Mouse (Mus musculus) CH12.LX (cell line): ENCODE data around the gene Ptpn23. TPM values are rescaled to one million over a fixed set of nuclear protein-coding genes. Genes with fewer than 3 reads are reported as not detected.

Experiments
- DNase-seq: peaks from one replicate; pipeline ENCODE4 v3.0.0-alpha.2; 2013; ENCODE audit errors: extremely low read depth
- H3K27ac ChIP-seq: 2 replicates; pipeline ENCODE4 v1.5.1; 2012; ENCODE audit warnings: low read depth, mild to moderate bottlenecking, control low read depth, moderate library complexity; ENCODE audit not compliant: insufficient read depth
- H3K27me3 ChIP-seq: replicated peaks from 2 replicates; pipeline ENCODE3; 2012; ENCODE audit warnings: inconsistent platforms
- H3K36me3 ChIP-seq, 2 experiments: replicated peaks in 1 of 2; 2 replicates each; pipeline versions ENCODE3 to v1.6.1; 2012; ENCODE audit warnings: inconsistent platforms in 1 of 2, low read length in 1 of 2, mild to moderate bottlenecking in 1 of 2, mixed read lengths in 1 of 2, moderate library complexity in 1 of 2; ENCODE audit not compliant: control insufficient read depth in 1 of 2, insufficient read depth in 1 of 2
- H3K4me1 ChIP-seq, 2 experiments: 2 replicates each; pipeline ENCODE4 v1.6.1; 2012; ENCODE audit warnings: inconsistent platforms in 1 of 2, moderate library complexity in 1 of 2; ENCODE audit not compliant: insufficient read depth in 2 of 2, control insufficient read depth in 1 of 2
- H3K4me2 ChIP-seq: 2 replicates; pipeline ENCODE4 v1.6.1; 2012; ENCODE audit warnings: low read depth, mild to moderate bottlenecking, control low read depth; ENCODE audit not compliant: poor library complexity, insufficient read depth, severe bottlenecking
- H3K4me3 ChIP-seq, 3 experiments: fragments of 150-350 bp in 1 of 3; sonication (generic) in 1 of 3; replicated peaks in 1 of 3; 2 replicates each; pipeline versions ENCODE3 to v1.5.1; 2011 to 2012; ENCODE audit warnings: low read depth in 2 of 3, low read length in 2 of 3, mild to moderate bottlenecking in 2 of 3, moderate library complexity in 2 of 3, control low read depth in 1 of 3, improper control_type of control experiment in 1 of 3, inconsistent platforms in 1 of 3, mixed read lengths in 1 of 3; ENCODE audit not compliant: poor library complexity in 1 of 3
- H3K79me2 ChIP-seq: replicated peaks from 2 replicates; pipeline ENCODE4 v1.6.1; 2012; ENCODE audit warnings: mild to moderate bottlenecking, moderate library complexity; ENCODE audit not compliant: control insufficient read depth, poor library complexity, insufficient read depth, severe bottlenecking; ENCODE audit errors: extremely low read depth
- H3K9ac ChIP-seq: 2 replicates; pipeline ENCODE4 v1.6.1; 2012; ENCODE audit warnings: low read depth, mild to moderate bottlenecking, control low read depth, moderate library complexity; ENCODE audit not compliant: insufficient read depth
- H3K9me3 ChIP-seq: replicated peaks from 2 replicates; pipeline ENCODE3; 2012; ENCODE audit warnings: low read length, inconsistent platforms, mixed read lengths
- BHLHE40 ChIP-seq: IDR thresholded peaks from 2 replicates; pipeline ENCODE4 v1.6.1; 2011; ENCODE audit warnings: mild to moderate bottlenecking, low read depth, low read length, improper control_type of control experiment
- CHD1 ChIP-seq: IDR thresholded peaks from 2 replicates; pipeline ENCODE4 v1.6.1; 2012; ENCODE audit warnings: low read depth, low read length, improper control_type of control experiment, inconsistent platforms
- CTCF ChIP-seq, 2 experiments: IDR thresholded peaks in 1 of 2; conservative IDR thresholded peaks in 1 of 2; 2 replicates each; pipeline ENCODE4 v1.5.1; 2011 to 2012; ENCODE audit warnings: low read depth in 2 of 2, low read length in 2 of 2, improper control_type of control experiment in 1 of 2, inconsistent platforms in 1 of 2, mild to moderate bottlenecking in 1 of 2, moderate library complexity in 1 of 2
- GABPA ChIP-seq: IDR thresholded peaks from 2 replicates; pipeline ENCODE4 v1.6.1; 2012; ENCODE audit warnings: low read depth, low read length, improper control_type of control experiment, inconsistent platforms; ENCODE audit not compliant: insufficient replicate concordance
- HCFC1 ChIP-seq: IDR thresholded peaks from 2 replicates; pipeline ENCODE4 v1.6.1; 2012; ENCODE audit warnings: low read depth, mild to moderate bottlenecking, inconsistent platforms, low read length, improper control_type of control experiment
- JUN ChIP-seq: IDR thresholded peaks from 2 replicates; pipeline ENCODE4 v1.6.1; 2011; ENCODE audit warnings: low read depth, mild to moderate bottlenecking, low read length, improper control_type of control experiment, moderate library complexity; ENCODE audit not compliant: insufficient read depth
- JUND ChIP-seq: conservative IDR thresholded peaks from 2 replicates; pipeline ENCODE4 v1.6.1; 2011; ENCODE audit warnings: low read depth, low read length, improper control_type of control experiment
- KAT2A ChIP-seq: IDR thresholded peaks from 2 replicates; pipeline ENCODE4 v1.6.1; 2012; ENCODE audit warnings: low read length, improper control_type of control experiment, inconsistent platforms; ENCODE audit not compliant: insufficient replicate concordance
- MAX ChIP-seq: IDR thresholded peaks from 2 replicates; pipeline ENCODE4 v1.6.1; 2011; ENCODE audit warnings: low read length, improper control_type of control experiment
- MAZ ChIP-seq: IDR thresholded peaks from 2 replicates; pipeline ENCODE4 v1.6.1; 2012; ENCODE audit warnings: low read depth, mild to moderate bottlenecking, inconsistent platforms, low read length, improper control_type of control experiment, moderate library complexity
- MEF2A ChIP-seq: IDR thresholded peaks from 2 replicates; pipeline ENCODE4 v1.6.1; 2014; ENCODE audit warnings: low read depth, mild to moderate bottlenecking, inconsistent platforms, low read length, improper control_type of control experiment, borderline replicate concordance
- MYC ChIP-seq: IDR thresholded peaks from 2 replicates; pipeline ENCODE4 v1.6.1; 2011; ENCODE audit warnings: low read depth, mild to moderate bottlenecking, improper control_type of control experiment, low read length
- NELFE ChIP-seq: IDR thresholded peaks from 2 replicates; pipeline ENCODE4 v1.6.1; 2011; ENCODE audit warnings: low read depth, low read length, improper control_type of control experiment
- NRF1 ChIP-seq: IDR thresholded peaks from 2 replicates; pipeline ENCODE4 v1.6.1; 2014; ENCODE audit warnings: low read depth, mild to moderate bottlenecking, inconsistent platforms, low read length, improper control_type of control experiment, moderate library complexity
- PAX5 ChIP-seq: IDR thresholded peaks from 2 replicates; pipeline ENCODE4 v1.6.1; 2012; ENCODE audit warnings: low read length, inconsistent platforms, mixed read lengths
- POLR2A ChIP-seq: IDR thresholded peaks from 2 replicates; pipeline ENCODE4 v1.6.1; 2011; ENCODE audit warnings: low read depth, mild to moderate bottlenecking, improper control_type of control experiment, low read length
- POLR2AphosphoS2 ChIP-seq: IDR thresholded peaks from 2 replicates; pipeline ENCODE4 v1.6.1; 2011; ENCODE audit warnings: low read depth, low read length, improper control_type of control experiment
- RAD21 ChIP-seq: IDR thresholded peaks from 2 replicates; pipeline ENCODE4 v1.6.1; 2011; ENCODE audit warnings: low read depth, mild to moderate bottlenecking, low read length, improper control_type of control experiment, moderate library complexity
- RCOR1 ChIP-seq: conservative IDR thresholded peaks from 2 replicates; pipeline ENCODE4 v1.6.1; 2012; ENCODE audit warnings: low read depth, mild to moderate bottlenecking, inconsistent platforms, low read length, improper control_type of control experiment
- TCF12 ChIP-seq: IDR thresholded peaks from 2 replicates; pipeline ENCODE4 v1.6.1; 2014; ENCODE audit warnings: low read depth, mild to moderate bottlenecking, inconsistent platforms, low read length, improper control_type of control experiment
- UBTF ChIP-seq: IDR thresholded peaks from 2 replicates; pipeline ENCODE4 v1.6.1; 2012; ENCODE audit warnings: low read depth, mild to moderate bottlenecking, inconsistent platforms, low read length, improper control_type of control experiment, moderate library complexity
- USF1 ChIP-seq: IDR thresholded peaks from 2 replicates; pipeline ENCODE4 v1.6.1; 2014; ENCODE audit warnings: low read depth, mild to moderate bottlenecking, inconsistent platforms, low read length, improper control_type of control experiment
- USF2 ChIP-seq: conservative IDR thresholded peaks from 2 replicates; pipeline ENCODE4 v1.6.1; 2011; ENCODE audit warnings: low read depth, low read length, improper control_type of control experiment
- ZC3H11A ChIP-seq: IDR thresholded peaks from 2 replicates; pipeline ENCODE4 v1.6.1; 2012; ENCODE audit warnings: low read depth, mild to moderate bottlenecking, inconsistent platforms, low read length, improper control_type of control experiment
- ZKSCAN1 ChIP-seq: IDR thresholded peaks from 2 replicates; pipeline ENCODE4 v1.6.1; 2012; ENCODE audit warnings: low read depth, inconsistent platforms, low read length, improper control_type of control experiment, borderline replicate concordance
- ZNF384 ChIP-seq: IDR thresholded peaks from 2 replicates; pipeline ENCODE4 v1.6.1; 2012; ENCODE audit warnings: low read depth, low read length, improper control_type of control experiment, inconsistent platforms
- dilution Hi-C: fragments of 300-500 bp; cut with MboI; formaldehyde crosslinking; loops from 2 replicates; pipeline ENCODE4 v1.14.3; 2020; ENCODE audit warnings: low sequenced_read_pairs; ENCODE audit not compliant: extremely low pct_unique_long_range_greater_than_20kb, extremely low pct_ligation_motif_present
- in situ Hi-C: fragments of 300-500 bp; cut with MboI; formaldehyde crosslinking; loops from 3 replicates; pipeline ENCODE4 v1.14.3; 2019; ENCODE audit warnings: low sequenced_read_pairs, low pct_ligation_motif_present, low pct_unique_long_range_greater_than_20kb, mixed read lengths
- polyA plus RNA-seq: library from polyadenylated mRNA; unstranded; fragments of >175 nt; gene quantifications from 2 replicates; pipeline ENCODE4 v1.2.1, GENCODE M21; 2012; ENCODE audit warnings: low read depth; ENCODE audit not compliant: insufficient read length
- total RNA-seq, 2 experiments: library from RNA; depleted of rRNA; stranded (reverse); fragments of 300-350 nt in 1 of 2; fragments of >200 nt in 1 of 2; gene quantifications; 2 replicates each; pipeline ENCODE4 v1.2.3; 2012 to 2014

Ptpn23 gene
- total and polyA plus RNA-seq, 3 experiments = 3.4 to 41.7 (median 12.7) TPM

DNA sequence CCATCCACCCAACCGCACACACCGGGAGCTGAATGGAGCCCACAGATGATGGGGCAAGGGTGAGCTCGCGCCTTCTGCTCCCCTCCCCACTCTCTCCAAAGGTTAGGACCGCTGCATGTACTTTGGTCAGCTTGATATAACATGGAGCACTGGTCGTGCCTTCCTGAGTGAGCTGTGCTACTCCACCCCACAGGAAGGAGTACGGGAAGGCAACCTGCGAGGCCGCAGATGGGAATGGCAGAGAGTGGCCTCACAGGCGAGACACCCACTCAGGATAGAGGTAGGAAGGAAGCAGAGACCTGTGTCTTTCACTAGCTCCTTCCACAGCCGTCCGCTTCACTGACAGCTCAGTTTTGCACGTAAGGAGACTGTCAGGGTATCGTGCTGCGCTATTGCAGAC, 40.3 kb upstream of the Ptpn23 start:
- no peak overlapping the region for H3K4me3 ChIP-seq
- peaks cover 6% of the 10 kb centered on the region for H3K9me3 ChIP-seq
- DNase-seq = no peak
- H3K36me3 ChIP-seq = peaks cover 19 to 43% of the 10 kb centered on the region in 2 experiments
- H3K79me2 ChIP-seq = no peaks in the 10 kb centered on the region
- H3K27me3 ChIP-seq = no peaks in the 10 kb centered on the region
- in situ Hi-C loops (no loop called here), dilution Hi-C loops (no loop called here)
- no peak overlapping the region for H3K27ac ChIP-seq
- peaks cover 5 to 15% of the 10 kb centered on the region in 2 experiments for H3K4me1 ChIP-seq
- no peak for TF ChIP-seq KAT2A
- no peak for TF ChIP-seq POLR2A
- TF ChIP-seq USF1 = no peak
- TF ChIP-seq USF2 = no peak
- no peak for TF ChIP-seq MYC
- no peak for TF ChIP-seq JUN
- TF ChIP-seq NELFE = no peak
- no peak for TF ChIP-seq BHLHE40
- no peak for TF ChIP-seq MEF2A
- TF ChIP-seq JUND = no peak
- no peak overlapping the region for H3K4me2 ChIP-seq
- no peak overlapping the region for H3K9ac ChIP-seq

DNA sequence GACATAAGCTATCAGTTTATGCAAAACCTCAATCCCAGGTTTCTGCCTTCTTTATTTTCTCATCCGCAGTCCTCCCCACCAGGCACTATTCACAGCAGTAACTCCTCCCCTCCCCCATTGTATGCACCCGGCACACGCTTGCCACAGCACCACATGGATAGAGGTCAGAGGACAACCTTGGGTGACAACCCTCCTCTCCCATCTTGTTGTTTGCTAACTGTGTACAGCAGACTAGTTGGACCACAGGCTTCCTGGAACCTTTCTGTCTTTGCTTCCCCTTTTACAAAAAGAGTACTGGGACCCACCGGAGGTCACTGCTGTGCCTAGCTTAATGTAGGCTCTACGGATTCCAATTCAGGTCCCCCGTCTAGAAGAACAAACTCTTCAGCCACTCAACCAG, 32.5 kb upstream of the Ptpn23 start:
- no peaks in the 10 kb centered on the region for H3K79me2 ChIP-seq
- dilution Hi-C loops (no loop called here), in situ Hi-C loops (no loop called here)
- no peak overlapping the region for H3K4me2 ChIP-seq
- H3K36me3 ChIP-seq = peaks cover 10 to 32% of the 10 kb centered on the region in 2 experiments
- no peak for TF ChIP-seq MAZ
- no peak for TF ChIP-seq ZKSCAN1
- TF ChIP-seq MYC = no peak
- H3K4me1 ChIP-seq = peaks cover 9 to 46% of the 10 kb centered on the region in 2 experiments
- no peaks in the 10 kb centered on the region for H3K27me3 ChIP-seq
- no peak overlapping the region for H3K27ac ChIP-seq
- no peak for DNase-seq
- H3K9ac ChIP-seq = no peak overlapping the region
- H3K9me3 ChIP-seq = no peaks in the 10 kb centered on the region
- H3K4me3 ChIP-seq = no peak overlapping the region

DNA sequence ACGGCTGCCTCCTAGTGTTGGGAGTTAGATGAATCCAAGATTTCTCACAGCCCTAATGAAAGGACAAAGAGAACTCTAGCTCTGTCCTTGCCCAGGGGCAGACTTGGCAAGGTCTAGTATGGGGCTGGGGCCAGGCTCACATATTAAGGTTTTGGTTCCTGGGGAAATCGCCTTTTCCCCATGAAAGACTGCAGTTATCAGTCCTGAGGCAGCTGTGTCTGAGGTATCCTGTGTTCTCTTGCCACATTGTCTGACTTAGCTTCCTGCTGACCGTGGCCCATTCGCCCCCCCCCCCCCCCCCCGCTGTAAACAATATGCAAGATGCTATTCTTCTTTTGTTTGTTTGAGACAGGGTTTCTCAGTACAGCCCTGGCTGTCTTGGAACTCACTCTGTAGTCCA, 32.0 kb upstream of the Ptpn23 start:
- Histone ChIP-seq H3K4me1 (peaks cover 12 to 51% of the 10 kb centered on the region in 2 experiments), H3K27ac (no peak overlapping the region), H3K4me2 (no peak overlapping the region), H3K9me3 (no peaks in the 10 kb centered on the region), H3K27me3 (no peaks in the 10 kb centered on the region), H3K79me2 (no peaks in the 10 kb centered on the region), H3K4me3 (no peak overlapping the region), H3K9ac (no peak overlapping the region), H3K36me3 (peaks cover 10 to 38% of the 10 kb centered on the region in 2 experiments)
- dilution Hi-C loops (no loop called here), in situ Hi-C loops (no loop called here)
- no peak for TF ChIP-seq NRF1
- TF ChIP-seq POLR2AphosphoS2 = no peak
- TF ChIP-seq PAX5 = no peak
- TF ChIP-seq CHD1 = no peak
- TF ChIP-seq UBTF = no peak
- no peak for TF ChIP-seq USF2
- TF ChIP-seq CTCF (conservative IDR thresholded peaks at IDR 0.05 in 1 of 2, IDR thresholded peaks at IDR 0.05 in 1 of 2; ENCODE audit: low read depth in 2 of 2, low read length in 2 of 2) = no peak
- TF ChIP-seq RCOR1 = no peak
- no peak for TF ChIP-seq NELFE
- no peak for TF ChIP-seq RAD21
- no peak for TF ChIP-seq TCF12
- no peak for TF ChIP-seq ZC3H11A
- no peak for TF ChIP-seq USF1
- no peak for TF ChIP-seq ZNF384
- TF ChIP-seq MAX = no peak
- no peak for TF ChIP-seq HCFC1
- no peak for TF ChIP-seq GABPA
- DNase-seq = no peak
